Mouse (Mus musculus) E14TG2a.4 (cell line): ENCODE measurements at regions not wholly inside any gene's neighbourhood (a gene's known extent, or its start where the extent isn't known, plus 50 kb on each side); places are given as distances from the start of the nearest gene placed in this dataset.

ENCODE experiments used
- CTCF ChIP-seq: conservative IDR thresholded peaks from 2 replicates; pipeline ENCODE4 v1.5.1; 2014; ENCODE audit warnings: low read length
- NANOG ChIP-seq: IDR thresholded peaks from 2 replicates; pipeline ENCODE4 v1.6.1; 2014; ENCODE audit warnings: borderline replicate concordance, low read length, mixed read lengths

- TF ChIP-seq CTCF (no peak), NANOG (no peak)
These were observed 204.6 kb upstream of the Klf3 start for GRCm38 (mm10) chr5:64598606-64599005.
